Mouse (Mus musculus) megakaryocyte-erythroid progenitor cell, adult 5-6 weeks (primary cell): ENCODE data around the gene Olfr1448. TPM values are rescaled to one million over a fixed set of nuclear protein-coding genes. Genes with fewer than 3 reads are reported as not detected.
"Not testable (repeated sequence)": the region's sequence is repeated elsewhere in the genome, so short reads cannot be mapped to it uniquely, and the experiment has no call there.

Experiments used
- ATAC-seq: replicated peaks from 2 replicates; pipeline ENCODE4 v1.8.0; 2016; ENCODE audit warnings: mild to moderate bottlenecking, inconsistent platforms; ENCODE audit not compliant: severe bottlenecking, poor library complexity, low FRiP score, low TSS enrichment
- total RNA-seq, 2 experiments: library from RNA; stranded (forward) in 1 of 2; stranded (reverse) in 1 of 2; fragments of 200-1000, 215-1000 nt in 1 of 2; fragments of >200 nt in 1 of 2; fragmentation: Nextera tagmentation in 1 of 2; gene quantifications; 2 replicates each; pipeline ENCODE4 v1.2.3; 2014 to 2017

The Olfr1448 gene
- total RNA-seq (2014; fragmentation: Nextera tagmentation) (not detected in 2 replicates), total RNA-seq (2017) (not detected in 2 replicates)

- no peak for ATAC-seq
Measured at GRCm38 (mm10) chr19:12924319-12924718, at the start of gene Olfr1448. Olfr1448 (minus strand) TSS chr19:12924419.

DNA sequence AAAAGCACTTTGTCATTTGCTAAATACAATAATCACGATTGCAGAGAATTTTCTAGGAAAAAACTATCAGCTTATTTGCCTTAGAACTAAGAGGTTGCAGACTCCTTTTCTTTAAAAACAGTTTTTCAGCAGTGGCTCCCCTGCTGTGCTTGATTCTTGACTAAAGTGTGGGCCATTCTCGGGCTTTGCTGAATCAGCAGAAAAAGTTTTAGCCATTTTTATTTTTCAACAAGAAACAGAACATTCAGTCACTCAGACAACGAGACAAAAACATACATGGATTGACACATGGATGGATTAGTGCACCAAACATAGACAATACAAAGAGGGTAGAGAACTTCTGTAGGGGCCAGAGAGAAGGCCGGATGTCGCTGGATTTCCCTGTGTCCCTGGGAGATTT lies 45.9 kb upstream of the Olfr1448 start:
- not testable (repeated sequence) for ATAC-seq

DNA sequence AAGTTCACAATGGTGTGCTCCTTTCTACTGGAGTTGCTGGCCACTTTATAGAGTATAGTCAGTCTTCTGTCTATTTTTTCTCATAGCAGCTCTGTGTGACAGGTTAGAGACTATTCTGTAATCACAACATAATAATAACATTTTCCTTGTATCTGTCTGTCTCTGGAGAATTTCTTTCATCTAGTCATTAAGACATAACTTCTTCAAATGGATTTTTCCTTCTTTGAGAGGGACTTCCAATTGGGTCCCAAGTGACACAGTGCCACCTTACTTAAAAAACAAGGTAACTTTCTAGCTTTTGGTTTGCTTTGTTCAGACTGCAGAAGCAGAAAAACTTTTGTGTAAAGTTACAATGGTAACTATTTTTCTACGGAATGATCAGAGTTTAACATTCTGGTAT lies 25.7 kb upstream of the Olfr1448 start, which contains the start of gene Olfr1450:
Gene Olfr1450, plus strand, starts transcription at position 301 of the 400 bp plus-strand sequence.
- ATAC-seq: no peak

GRCm38 (mm10) chr19:12930540-12930939 lies 6.3 kb upstream of the Olfr1448 start, which contains the start of gene Olfr1449:
Olfr1449 (plus strand) TSS chr19:12930840.
- no peak for ATAC-seq

- ATAC-seq: no peak
Measured at GRCm38 (mm10) chr19:12903643-12904042, 20.6 kb downstream of the Olfr1448 start, which contains the start of gene Olfr1447. Olfr1447 (minus strand) TSS chr19:12903743.

DNA sequence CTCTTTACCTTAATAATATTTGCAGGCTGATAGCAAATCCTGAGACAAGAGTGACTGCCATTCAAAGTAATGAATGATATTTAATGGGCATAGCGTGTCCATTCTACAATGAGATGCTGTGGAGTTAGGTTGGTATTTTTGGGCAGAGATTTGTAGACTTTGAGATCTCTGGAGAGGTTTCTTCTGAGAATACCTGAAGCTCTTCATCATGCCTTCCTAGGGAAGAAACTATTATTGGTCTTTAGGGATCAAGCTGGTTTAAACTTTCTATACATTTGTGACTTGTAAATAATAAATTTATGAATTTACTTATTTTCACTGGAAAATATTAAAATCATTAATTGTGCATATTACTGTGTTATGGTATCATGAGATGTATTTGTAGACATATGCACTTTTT lies 30.8 kb downstream of the Olfr1448 start, which contains the start of gene Olfr1446:
Gene Olfr1446, minus strand, starts transcription at position 101 of the 400 bp plus-strand sequence.
- no peak for ATAC-seq

- no peak for ATAC-seq
Measured at GRCm38 (mm10) chr19:12883555-12883954, 40.7 kb downstream of the Olfr1448 start, which contains the start of gene Olfr1445. Olfr1445 (plus strand) TSS chr19:12883855.

Other genes with a start within 250 kb of the Olfr1448 start
- gene Olfr1443, start 246.3 kb downstream of the Olfr1448 start, total RNA-seq (2014; fragmentation: Nextera tagmentation): not detected in 2 replicates
- not detected in 2 replicates for gene Olfr1443, start 246.3 kb downstream of the Olfr1448 start, total RNA-seq (2017)
- gene Keg1, start 228.6 kb downstream of the Olfr1448 start, total RNA-seq (2014; fragmentation: Nextera tagmentation): not detected in 2 replicates
- gene Keg1, start 228.6 kb downstream of the Olfr1448 start, total RNA-seq (2017): not detected in 2 replicates
- 7.3 and 13.5 TPM in 2 replicates for gene Cntf, start 158.8 kb downstream of the Olfr1448 start, total RNA-seq (2014; fragmentation: Nextera tagmentation)
- 1.3 and 2.1 TPM in 2 replicates for gene Cntf, start 158.8 kb downstream of the Olfr1448 start, total RNA-seq (2017)
- gene Zfp91, start 128.3 kb downstream of the Olfr1448 start, total RNA-seq (2014; fragmentation: Nextera tagmentation): 62.4 and 66.6 TPM in 2 replicates
- gene Zfp91, start 128.3 kb downstream of the Olfr1448 start, total RNA-seq (2017): 105 and 123 TPM in 2 replicates
- 0.50 and 0.64 TPM in 2 replicates for gene Lpxn, start 128.2 kb downstream of the Olfr1448 start, total RNA-seq (2014; fragmentation: Nextera tagmentation)
- gene Lpxn, start 128.2 kb downstream of the Olfr1448 start, total RNA-seq (2017): 0.80 and 3.6 TPM in 2 replicates
- not detected in 2 replicates for gene Gm5244, start 77.7 kb downstream of the Olfr1448 start, total RNA-seq (2014; fragmentation: Nextera tagmentation)
- gene Gm5244, start 77.7 kb downstream of the Olfr1448 start, total RNA-seq (2017): not detected in 2 replicates
- not detected in 2 replicates for gene Olfr1444, start 67.1 kb downstream of the Olfr1448 start, total RNA-seq (2014; fragmentation: Nextera tagmentation)
- not detected in 2 replicates for gene Olfr1444, start 67.1 kb downstream of the Olfr1448 start, total RNA-seq (2017)
- not detected in 2 replicates for gene Olfr1445, start 40.6 kb downstream of the Olfr1448 start, total RNA-seq (2014; fragmentation: Nextera tagmentation)
- gene Olfr1445, start 40.6 kb downstream of the Olfr1448 start, total RNA-seq (2017): not detected in 2 replicates
- gene Olfr1446, start 30.9 kb downstream of the Olfr1448 start, total RNA-seq (2014; fragmentation: Nextera tagmentation): not detected in 2 replicates
- gene Olfr1446, start 30.9 kb downstream of the Olfr1448 start, total RNA-seq (2017): not detected in 2 replicates
- gene Olfr1447, start 20.7 kb downstream of the Olfr1448 start, total RNA-seq (2014; fragmentation: Nextera tagmentation): not detected in 2 replicates
- gene Olfr1447, start 20.7 kb downstream of the Olfr1448 start, total RNA-seq (2017): not detected in 2 replicates
- not detected in 2 replicates for gene Olfr1449, start 6.4 kb upstream of the Olfr1448 start, total RNA-seq (2014; fragmentation: Nextera tagmentation)
- not detected in 2 replicates for gene Olfr1449, start 6.4 kb upstream of the Olfr1448 start, total RNA-seq (2017)
- gene Olfr1450, start 25.8 kb upstream of the Olfr1448 start, total RNA-seq (2014; fragmentation: Nextera tagmentation): not detected in 2 replicates
- not detected in 2 replicates for gene Olfr1450, start 25.8 kb upstream of the Olfr1448 start, total RNA-seq (2017)
- gene Olfr1451, start 70.6 kb upstream of the Olfr1448 start, total RNA-seq (2014; fragmentation: Nextera tagmentation): not detected in 2 replicates
- gene Olfr1451, start 70.6 kb upstream of the Olfr1448 start, total RNA-seq (2017): not detected in 2 replicates
- not detected in 2 replicates for gene Olfr1453, start 103.9 kb upstream of the Olfr1448 start, total RNA-seq (2014; fragmentation: Nextera tagmentation)
- gene Olfr1453, start 103.9 kb upstream of the Olfr1448 start, total RNA-seq (2017): not detected in 2 replicates
- gene Olfr1454, start 136.2 kb upstream of the Olfr1448 start, total RNA-seq (2014; fragmentation: Nextera tagmentation): not detected in 2 replicates
- gene Olfr1454, start 136.2 kb upstream of the Olfr1448 start, total RNA-seq (2017): not detected in 2 replicates
- gene Olfr1457, start 173.5 kb upstream of the Olfr1448 start, total RNA-seq (2014; fragmentation: Nextera tagmentation): not detected in 2 replicates
- gene Olfr1457, start 173.5 kb upstream of the Olfr1448 start, total RNA-seq (2017): not detected in 2 replicates
- gene Olfr1458, start 182.4 kb upstream of the Olfr1448 start, total RNA-seq (2014; fragmentation: Nextera tagmentation): not detected in 2 replicates
- not detected in 2 replicates for gene Olfr1458, start 182.4 kb upstream of the Olfr1448 start, total RNA-seq (2017)
- not detected in 2 replicates for gene Olfr1459, start 225.1 kb upstream of the Olfr1448 start, total RNA-seq (2014; fragmentation: Nextera tagmentation)
- not detected in 2 replicates for gene Olfr1459, start 225.1 kb upstream of the Olfr1448 start, total RNA-seq (2017)
- not detected in 2 replicates for gene Olfr1461, start 238.6 kb upstream of the Olfr1448 start, total RNA-seq (2014; fragmentation: Nextera tagmentation)
- gene Olfr1461, start 238.6 kb upstream of the Olfr1448 start, total RNA-seq (2017): not detected in 2 replicates